ENCODE assay signal across 27 mouse cellular contexts in genomic region chr6:91400514-91400913, GRCm38 (mm10). TPM values are rescaled to one million over a fixed set of nuclear protein-coding genes. Genes with fewer than 3 reads are reported as not detected.
A peak's percentile ranks its signal among the peaks of the same experiment; 100 is the strongest.
DNase-seq lines count a peak whose midpoint lies in the region; ATAC-seq lines count a peak whose summit lies in the region.
"Had no signal": no experiment of that assay in that cellular context is flagged by ENCODE, and none has a peak within 500 bp of the region (broad histone marks: within the 10 kb centered on the region; RNA-seq: fewer than 3 reads in every experiment).

No protein-coding gene starts in this region.

- H3K27ac ChIP-seq in hindbrain, embryonic 13.5 days: no peak overlapping the region
- H3K27ac ChIP-seq in hindbrain, embryonic 12.5 days: no peak overlapping the region
- H3K27ac ChIP-seq: embryonic facial prominence, embryonic 13.5 days; heart, adult 2 months; heart, embryonic 13.5 days; limb, embryonic 13.5 days; liver, embryonic 12.5 days had no signal

- peaks cover 33% of the 10 kb centered on the region for H3K4me1 ChIP-seq in hindbrain, embryonic 13.5 days (replicated peaks)
- peaks cover 13% of the 10 kb centered on the region for H3K4me1 ChIP-seq in hindbrain, embryonic 12.5 days
- H3K4me1 ChIP-seq: embryonic facial prominence, embryonic 13.5 days; limb, embryonic 13.5 days; liver, embryonic 12.5 days had no signal

- no peak for ATAC-seq in hindbrain, embryonic 13.5 days (ENCODE audit: low FRiP score)
- no peak for ATAC-seq in hindbrain, embryonic 12.5 days (ENCODE audit: low FRiP score)
- ATAC-seq: intestine, embryonic 16.5 days; liver, embryonic 12.5 days had no signal

- peak; percentile 48 for DNase-seq in cerebellum, adult 9-11 months
- DNase-seq in cerebellum, adult 11 months: no peak
- DNase-seq in 416B (ENCODE audit: low read depth): peak; percentile 8
- peak; percentile 70 for DNase-seq in brain, adult 2 months (ENCODE audit: low read depth, low spot score)
- DNase-seq in urinary bladder, postnatal 4 days (ENCODE audit: low spot score in 2 of 2): no peak
- no peak for DNase-seq in T-cell, adult 2 months (ENCODE audit: low spot score)
- DNase-seq: adrenal gland, postnatal 10 days; embryo, embryonic 11 days; gastrocnemius, postnatal 36 days; heart, adult 2 months; heart, postnatal 14 days; kidney, postnatal 25 days; lung, adult 2 months; lung, postnatal 14 days had no signal

- H3K4me3 ChIP-seq in hindbrain, embryonic 13.5 days: no peak overlapping the region
- no peak overlapping the region for H3K4me3 ChIP-seq in hindbrain, embryonic 12.5 days
- H3K4me3 ChIP-seq: embryonic facial prominence, embryonic 13.5 days; erythroblast, embryonic 14.5 days; heart, adult 2 months; heart, embryonic 13.5 days; hindbrain, embryonic 15.5 days; layer of hippocampus, adult 2 months; limb, embryonic 13.5 days; liver, embryonic 12.5 days; neural tube, embryonic 13.5 days had no signal

- H3K9me3 ChIP-seq in hindbrain, embryonic 13.5 days: no peaks in the 10 kb centered on the region
- H3K9me3 ChIP-seq in hindbrain, embryonic 12.5 days (replicated peaks): no peaks in the 10 kb centered on the region
- H3K9me3 ChIP-seq: embryonic facial prominence, embryonic 13.5 days; heart, embryonic 13.5 days; hindbrain, embryonic 15.5 days; limb, embryonic 13.5 days; liver, embryonic 12.5 days; neural tube, embryonic 13.5 days had no signal

- H3K27me3 ChIP-seq in hindbrain, embryonic 13.5 days: 0 out of 2 replicates have a peak, but pooled peaks cover 2% of the 10 kb centered on the region
- no peaks in the 10 kb centered on the region for H3K27me3 ChIP-seq in hindbrain, embryonic 12.5 days
- H3K27me3 ChIP-seq: hindbrain, embryonic 15.5 days; neural tube, embryonic 13.5 days had no signal

- 76% methylated on average over 12 of the region's 12 CpGs for WGBS in hindbrain, embryonic 13.5 days
- WGBS in hindbrain, embryonic 12.5 days: 81% methylated on average over 12 of the region's 12 CpGs

- H3K9ac ChIP-seq in hindbrain, embryonic 13.5 days: 0 out of 2 replicates have a peak overlapping the region, but pooled peaks have one; percentile 8
- H3K9ac ChIP-seq in hindbrain, embryonic 12.5 days: no peak overlapping the region
- H3K9ac ChIP-seq: embryonic facial prominence, embryonic 13.5 days; heart, embryonic 13.5 days; hindbrain, embryonic 15.5 days; limb, embryonic 13.5 days; liver, embryonic 12.5 days; neural tube, embryonic 13.5 days had no signal

- H3K36me3 ChIP-seq in hindbrain, embryonic 13.5 days: 0 out of 2 replicates have a peak, but pooled peaks cover 3% of the 10 kb centered on the region
- no peaks in the 10 kb centered on the region; the same call in 1 of the 2 replicates for H3K36me3 ChIP-seq in hindbrain, embryonic 12.5 days
- H3K36me3 ChIP-seq: embryonic facial prominence, embryonic 13.5 days; heart, embryonic 13.5 days; hindbrain, embryonic 15.5 days; limb, embryonic 13.5 days; liver, embryonic 12.5 days; neural tube, embryonic 13.5 days had no signal

- no peak overlapping the region for H3K4me2 ChIP-seq in hindbrain, embryonic 13.5 days
- H3K4me2 ChIP-seq in hindbrain, embryonic 12.5 days (replicated peaks): no peak overlapping the region
- H3K4me2 ChIP-seq: embryonic facial prominence, embryonic 13.5 days; heart, embryonic 13.5 days; hindbrain, embryonic 15.5 days; limb, embryonic 13.5 days; liver, embryonic 12.5 days; neural tube, embryonic 13.5 days had no signal

RNA-seq across cellular contexts. Expression of gene Wnt7a, which starts 10.6 kb away (rescaled TPM):
- polyA plus RNA-seq in hindbrain, embryonic 13.5 days (2015; fragmentation: Nextera tagmentation; extraction: Ambion mirVana): 10.5 and 11.5 TPM in 2 replicates
- polyA plus RNA-seq in hindbrain, embryonic 12.5 days (2016; fragmentation: Nextera tagmentation; extraction: Ambion mirVana): 9.4 and 12.0 TPM in 2 replicates
- polyA plus RNA-seq: C2C12; erythroblast, embryonic 14.5 days; heart, adult 2 months; intestine, embryonic 16.5 days; liver, embryonic 12.5 days; urinary bladder, adult 2 months had no signal

Comparison
In these comparisons a context has a peak if more than half of its experiments do, and no peak if none do; other contexts are left out.
1. DNase-seq: peak in cerebellum, adult 9-11 months (single experiment), 416B (single experiment) and brain, adult 2 months (single experiment); none in cerebellum, adult 11 months (single experiment), urinary bladder, postnatal 4 days (0 of 2) and T-cell, adult 2 months (single experiment).